Mouse (Mus musculus): ENCODE measurements around the gene Cdh6.

GRCm38 (mm10) chr15:13217161-13217560, 43.7 kb upstream of the Cdh6 start:
- TF ChIP-seq CTCF (IDR thresholded peaks at IDR 0.05; ENCODE audit: borderline replicate concordance, extremely low read depth, insufficient read depth, insufficient read length), result no peak
- TF ChIP-seq POLR2A (IDR thresholded peaks at IDR 0.05; ENCODE audit: borderline replicate concordance, extremely low read depth, insufficient read depth, insufficient read length, poor library complexity, severe bottlenecking), result no peak

All from brain, embryonic 14.5 days (tissue).